In genomic region chr9:15105136-15105535, GRCm38 (mm10) we compare ENCODE assay signal across 1 mouse cellular context.
A peak's percentile ranks its signal among the peaks of the same experiment; 100 is the strongest.
TF ChIP-seq lines count a peak whose summit lies in the region.

No protein-coding gene starts in this region.

TF ChIP-seq in myocyte, 11 proteins besides CTCF, POLR2A, EP300 and RAD21 (continued from another document):
- TF ChIP-seq MYOD1 (IDR thresholded peaks at IDR 0.05; ENCODE audit: control insufficient read depth in 1 of 3, insufficient read length in 2 of 3, low read depth in 2 of 3) (peak; percentile 95 to 98 (median 96)), CEBPB (IDR thresholded peaks at IDR 0.05; ENCODE audit: insufficient read depth, poor library complexity, severe bottlenecking) (no peak)
